Mouse (Mus musculus) MEL (cell line): ENCODE data around the gene Abhd4. TPM values are rescaled to one million over a fixed set of nuclear protein-coding genes. Genes with fewer than 3 reads are reported as not detected.

Experiments used
- DNase-seq: peaks from one replicate; pipeline ENCODE4 v3.0.0; 2011; ENCODE audit warnings: low read depth, low spot score
- H3K27ac ChIP-seq: 2 replicates; pipeline ENCODE4 v1.5.1; 2012; ENCODE audit warnings: low read depth, mild to moderate bottlenecking, control low read depth, low read length, moderate library complexity; ENCODE audit not compliant: control insufficient read depth
- H3K27me3 ChIP-seq, 2 experiments: fragments of 150-350 bp in 1 of 2; sonication (generic) in 1 of 2; 2 replicates each; pipeline ENCODE4 v1.6.1; 2012; ENCODE audit warnings: low read length in 2 of 2, mild to moderate bottlenecking in 2 of 2, improper control_type of control experiment in 1 of 2, moderate library complexity in 1 of 2; ENCODE audit not compliant: insufficient read depth in 2 of 2, control insufficient read depth in 1 of 2
- H3K36me3 ChIP-seq, 2 experiments: 2 replicates each; pipeline ENCODE4 v1.6.1; 2012 to 2014; ENCODE audit warnings: low read length in 2 of 2, improper control_type of control experiment in 1 of 2, inconsistent platforms in 1 of 2, mild to moderate bottlenecking in 1 of 2; ENCODE audit not compliant: insufficient read depth in 2 of 2, control insufficient read depth in 1 of 2
- H3K4me1 ChIP-seq, 2 experiments: fragments of 150-350 bp in 1 of 2; sonication (generic) in 1 of 2; 2 replicates each; pipeline ENCODE4 v1.6.1; 2012; ENCODE audit warnings: low read length in 2 of 2, improper control_type of control experiment in 1 of 2, mild to moderate bottlenecking in 1 of 2; ENCODE audit not compliant: insufficient read depth in 2 of 2, control insufficient read depth in 1 of 2
- H3K4me3 ChIP-seq, 2 experiments: fragments of 150-350 bp in 1 of 2; sonication (generic) in 1 of 2; 2 replicates each; pipeline ENCODE4 v1.5.1; 2012; ENCODE audit warnings: low read depth in 2 of 2, low read length in 2 of 2, mild to moderate bottlenecking in 2 of 2, moderate library complexity in 2 of 2, control low read depth in 1 of 2, improper control_type of control experiment in 1 of 2; ENCODE audit not compliant: control insufficient read depth in 1 of 2, insufficient read depth in 1 of 2
- H3K79me2 ChIP-seq: 2 replicates; pipeline ENCODE4 v1.6.1; 2012; ENCODE audit warnings: mild to moderate bottlenecking, low read length, moderate library complexity; ENCODE audit not compliant: control insufficient read depth, poor library complexity, insufficient read depth
- H3K9ac ChIP-seq: 2 replicates; pipeline ENCODE4 v1.6.1; 2012; ENCODE audit warnings: low read depth, mild to moderate bottlenecking, control low read depth, low read length, moderate library complexity; ENCODE audit not compliant: control insufficient read depth, poor library complexity, severe bottlenecking
- H3K9me3 ChIP-seq: fragments of 150-350 bp; sonication (generic); replicated peaks from 2 replicates; pipeline ENCODE4 v1.6.1; 2012; ENCODE audit warnings: mild to moderate bottlenecking, low read length, improper control_type of control experiment, moderate library complexity; ENCODE audit not compliant: insufficient read depth
- BHLHE40 ChIP-seq: IDR thresholded peaks from 2 replicates; pipeline ENCODE4 v1.6.1; 2012; ENCODE audit warnings: low read depth, mild to moderate bottlenecking, inconsistent platforms, low read length, improper control_type of control experiment, borderline replicate concordance
- CHD1 ChIP-seq: IDR thresholded peaks from 2 replicates; pipeline ENCODE4 v1.6.1; 2012; ENCODE audit warnings: low read depth, mild to moderate bottlenecking, inconsistent platforms, low read length, improper control_type of control experiment
- CHD2 ChIP-seq: IDR thresholded peaks from 2 replicates; pipeline ENCODE4 v1.6.1; 2011; ENCODE audit warnings: low read length, improper control_type of control experiment
- E2F4 ChIP-seq: IDR thresholded peaks from 2 replicates; pipeline ENCODE4 v1.6.1; 2011; ENCODE audit warnings: low read depth, low read length, improper control_type of control experiment, borderline replicate concordance
- EP300 ChIP-seq, 2 experiments: IDR thresholded peaks; 2 replicates each; pipeline ENCODE4 v1.6.1; 2011; ENCODE audit warnings: improper control_type of control experiment in 2 of 2, low read length in 2 of 2, low read depth in 1 of 2, mild to moderate bottlenecking in 1 of 2
- ETS1 ChIP-seq: IDR thresholded peaks from 2 replicates; pipeline ENCODE4 v1.6.1; 2012; ENCODE audit warnings: low read depth, mild to moderate bottlenecking, inconsistent platforms, low read length, improper control_type of control experiment, moderate library complexity
- GABPA ChIP-seq: IDR thresholded peaks from 2 replicates; pipeline ENCODE4 v1.6.1; 2012; ENCODE audit warnings: low read depth, mild to moderate bottlenecking, inconsistent platforms, low read length, improper control_type of control experiment, moderate library complexity
- GATA1 ChIP-seq: IDR thresholded peaks from 2 replicates; pipeline ENCODE4 v1.6.1; 2011; ENCODE audit warnings: low read depth, low read length, improper control_type of control experiment
- KAT2A ChIP-seq: conservative IDR thresholded peaks from 2 replicates; pipeline ENCODE4 v1.6.1; 2012; ENCODE audit warnings: low read depth, low read length, improper control_type of control experiment, inconsistent platforms
- MAFK ChIP-seq: IDR thresholded peaks from 2 replicates; pipeline ENCODE4 v1.6.1; 2011; ENCODE audit warnings: low read depth, mild to moderate bottlenecking, low read length, improper control_type of control experiment, borderline replicate concordance
- MAZ ChIP-seq: IDR thresholded peaks from 2 replicates; pipeline ENCODE4 v1.6.1; 2012; ENCODE audit warnings: low read depth, mild to moderate bottlenecking, inconsistent platforms, low read length, improper control_type of control experiment
- MEF2A ChIP-seq: IDR thresholded peaks from 2 replicates; pipeline ENCODE4 v1.6.1; 2014; ENCODE audit warnings: low read depth, mild to moderate bottlenecking, inconsistent platforms, low read length, improper control_type of control experiment; ENCODE audit not compliant: poor library complexity, insufficient replicate concordance, severe bottlenecking; ENCODE audit errors: extremely low read depth
- MYB ChIP-seq: IDR thresholded peaks from 2 replicates; pipeline ENCODE4 v1.6.1; 2011; ENCODE audit warnings: mild to moderate bottlenecking, low read depth, low read length, improper control_type of control experiment
- MYC ChIP-seq: IDR thresholded peaks from 2 replicates; pipeline ENCODE4 v1.6.1; 2011; ENCODE audit warnings: low read depth, mild to moderate bottlenecking, low read length, improper control_type of control experiment, moderate library complexity
- NRF1 ChIP-seq: IDR thresholded peaks from 2 replicates; pipeline ENCODE4 v1.6.1; 2014; ENCODE audit warnings: low read depth, mild to moderate bottlenecking, inconsistent platforms, low read length, improper control_type of control experiment, moderate library complexity; ENCODE audit not compliant: poor library complexity, insufficient read depth, severe bottlenecking
- POLR2AphosphoS2 ChIP-seq: IDR thresholded peaks from 2 replicates; pipeline ENCODE4 v1.6.1; 2011; ENCODE audit warnings: low read length, improper control_type of control experiment
- POLR2AphosphoS5 ChIP-seq: IDR thresholded peaks from 2 replicates; pipeline ENCODE4 v1.6.1; 2012; ENCODE audit warnings: low read depth, borderline replicate concordance, mild to moderate bottlenecking, inconsistent platforms, low read length, moderate library complexity, mixed read lengths
- SIN3A ChIP-seq: IDR thresholded peaks from 2 replicates; pipeline ENCODE4 v1.6.1; 2012; ENCODE audit warnings: low read length, improper control_type of control experiment, inconsistent platforms
- TBP ChIP-seq: IDR thresholded peaks from 2 replicates; pipeline ENCODE4 v1.8.0; 2011; ENCODE audit warnings: low read depth, low read length, improper control_type of control experiment
- USF2 ChIP-seq, 2 experiments: IDR thresholded peaks; 2 replicates each; pipeline ENCODE4 v1.6.1; 2011 to 2012; ENCODE audit warnings: improper control_type of control experiment in 2 of 2, low read length in 2 of 2, borderline replicate concordance in 1 of 2, inconsistent platforms in 1 of 2, low read depth in 1 of 2, mild to moderate bottlenecking in 1 of 2; ENCODE audit not compliant: insufficient read depth in 1 of 2
- polyA plus RNA-seq, 2 experiments: library from polyadenylated mRNA; stranded (reverse) in 1 of 2; unstranded in 1 of 2; fragments of >175 nt in 1 of 2; fragments of >200 nt in 1 of 2; gene quantifications; 2 replicates each; pipeline versions ENCODE4 v1.2.1 to v1.2.4; 2012; ENCODE audit warnings: low replicate concordance in 2 of 2, low read depth in 1 of 2; ENCODE audit not compliant: insufficient read length in 2 of 2, insufficient read depth in 1 of 2, missing spikeins in 1 of 2
- total RNA-seq: library from RNA; depleted of rRNA; stranded (reverse); fragments of 300-350 nt; gene quantifications from 2 replicates; pipeline ENCODE4 v1.2.3, GENCODE M21; 2012

Gene Abhd4
- total and polyA plus RNA-seq, 3 experiments, result 13.1 to 32.0 TPM; not detected in 1

GRCm38 (mm10) chr14:54230638-54231150 is 23.3 kb upstream of the Abhd4 start:
- DNase-seq, result no peak
- H3K27ac ChIP-seq, result no peak overlapping the region
- no peak overlapping the region for H3K4me3 ChIP-seq
- TF ChIP-seq MEF2A, result no peak
- H3K36me3 ChIP-seq, result peaks cover 0 to 7% of the 10 kb centered on the region in 2 experiments; a peak in 2 of 4 replicates
- H3K4me1 ChIP-seq, result peaks cover 6 to 9% of the 10 kb centered on the region in 2 experiments
- H3K9ac ChIP-seq, result no peak overlapping the region
- no peaks in the 10 kb centered on the region for H3K27me3 ChIP-seq
- no peaks in the 10 kb centered on the region for H3K9me3 ChIP-seq
- no peaks in the 10 kb centered on the region for H3K79me2 ChIP-seq

- H3K27ac ChIP-seq, result no peak overlapping the region
- no peaks in the 10 kb centered on the region for H3K27me3 ChIP-seq
- peaks cover 0 to 7% of the 10 kb centered on the region in 2 experiments; a peak in 2 of 4 replicates for H3K36me3 ChIP-seq
- no peaks in the 10 kb centered on the region for H3K9me3 ChIP-seq
- no peak for DNase-seq
- no peak overlapping the region for H3K4me3 ChIP-seq
- H3K9ac ChIP-seq, result no peak overlapping the region
- H3K79me2 ChIP-seq, result no peaks in the 10 kb centered on the region
- H3K4me1 ChIP-seq, result peaks cover 6 to 9% of the 10 kb centered on the region in 2 experiments
- TF ChIP-seq GABPA (no peak), ETS1 (no peak), MYC (no peak), BHLHE40 (no peak), TBP (no peak), USF2 (IDR thresholded peaks at IDR 0.05; ENCODE audit: borderline replicate concordance in 1 of 2, insufficient read depth in 1 of 2, low read depth in 1 of 2, low read length in 2 of 2) (no peak), MYB (no peak)
- TF ChIP-seq, all 39 proteins: peak for 0
These were observed 22.6 kb upstream of the Abhd4 start for GRCm38 (mm10) chr14:54231176-54231956.

GRCm38 (mm10) chr14:54232143-54232542 is 21.8 kb upstream of the Abhd4 start:
- H3K4me1 ChIP-seq, result peaks cover 0 to 5% of the 10 kb centered on the region in 2 experiments; a peak in 2 of 4 replicates
- TF ChIP-seq NRF1, result no peak
- TF ChIP-seq POLR2AphosphoS5, result no peak
- no peak for TF ChIP-seq EP300 (IDR thresholded peaks at IDR 0.05; ENCODE audit: low read depth in 1 of 2, low read length in 2 of 2)
- TF ChIP-seq TBP, result no peak
- TF ChIP-seq MAFK, result no peak
- no peak for TF ChIP-seq E2F4
- no peak for TF ChIP-seq POLR2AphosphoS2
- TF ChIP-seq KAT2A, result no peak
- no peak for TF ChIP-seq CHD1
- no peak for TF ChIP-seq MAZ
- no peak for TF ChIP-seq CHD2
- TF ChIP-seq MYC, result no peak
- TF ChIP-seq GATA1, result no peak
- no peak for TF ChIP-seq USF2 (IDR thresholded peaks at IDR 0.05; ENCODE audit: borderline replicate concordance in 1 of 2, insufficient read depth in 1 of 2, low read depth in 1 of 2, low read length in 2 of 2)
- no peak for TF ChIP-seq BHLHE40
- TF ChIP-seq SIN3A, result no peak
- TF ChIP-seq, all 39 proteins: peak for 0
- Histone ChIP-seq H3K9me3 (no peaks in the 10 kb centered on the region), H3K4me3 (no peak overlapping the region), H3K36me3 (peaks cover under 1% of the 10 kb centered on the region in 2 experiments; a peak in 1 of 4 replicates), H3K79me2 (no peaks in the 10 kb centered on the region), H3K27ac (no peak overlapping the region), H3K27me3 (no peaks in the 10 kb centered on the region), H3K9ac (no peak overlapping the region)
- no peak for DNase-seq
